Mouse (Mus musculus) gastrocnemius, adult 18-20 months (tissue): Measurements from ENCODE around the gene Uba52. TPM values are rescaled to one million over a fixed set of nuclear protein-coding genes. Genes with fewer than 3 reads are reported as not detected.

ENCODE experiments used
- DNase-seq: peaks from one replicate; pipeline ENCODE4 v3.0.0; 2021; ENCODE audit warnings: low spot score
- total RNA-seq, 2 experiments: library from RNA; stranded (reverse); gene quantifications; 2 replicates each; pipeline ENCODE4 v1.2.3; 2021

The Uba52 gene
- total RNA-seq, 2 experiments from 2014 or later = 841 to 913 TPM

- no peak for DNase-seq
These were observed 51.0 kb downstream of the Uba52 start for GRCm38 (mm10) chr8:70459636-70460035.

GRCm38 (mm10) chr8:70458462-70458861 is 52.1 kb downstream of the Uba52 start:
- no peak for DNase-seq

Other genes starting within 250 kb of the Uba52 start
- gene Homer3, start 228.0 kb downstream of the Uba52 start, total RNA-seq = 1 to 10 TPM; 2.9 to 3.8 TPM
- 10 to 100 TPM; 27.4 to 28.6 TPM for gene Ddx49, start 208.3 kb downstream of the Uba52 start, total RNA-seq
- 100 to 1,000 TPM; 133 to 135 TPM for gene Cope, start 208.3 kb downstream of the Uba52 start, total RNA-seq
- 10 to 100 TPM; 13.4 to 15.9 TPM for gene Cers1, start 195.0 kb downstream of the Uba52 start, total RNA-seq
- gene Gdf1, start 181.0 kb downstream of the Uba52 start, total RNA-seq = 1 to 10 TPM; 1.9 to 2.1 TPM
- gene Upf1, start 157.5 kb downstream of the Uba52 start, total RNA-seq = 10 to 100 TPM; 29.8 to 31.1 TPM
- 10 to 100 TPM in 1 of 2 experiments, 1 to 10 TPM in 1; 6.9 to 14.9 TPM for gene Comp, start 137.2 kb downstream of the Uba52 start, total RNA-seq
- gene Crtc1, start 71.2 kb downstream of the Uba52 start, total RNA-seq = 1 to 10 TPM; 7.7 to 8.4 TPM
- gene Klhl26, start 33.8 kb downstream of the Uba52 start, total RNA-seq = 1 to 10 TPM; 7.7 to 8.3 TPM
- gene Tmem59l, start 23.4 kb downstream of the Uba52 start, total RNA-seq = not detected
- 1 to 10 TPM; 2.8 to 2.9 TPM for gene Crlf1, start 17.6 kb downstream of the Uba52 start, total RNA-seq
- 100 to 1,000 TPM; 170 TPM for gene Rex1bd, start 4.0 kb downstream of the Uba52 start, total RNA-seq
- gene Fkbp8, start 16.9 kb upstream of the Uba52 start, total RNA-seq = 100 to 1,000 TPM; 103 to 105 TPM
- 10 to 100 TPM; 76.3 to 80.6 TPM for gene Kxd1, start 17.2 kb upstream of the Uba52 start, total RNA-seq
- gene Ell, start 28.7 kb upstream of the Uba52 start, total RNA-seq = 10 to 100 TPM; 12.5 to 21.8 TPM
- 1 to 10 TPM; 2.6 to 3.2 TPM for gene Isyna1, start 83.6 kb upstream of the Uba52 start, total RNA-seq
- gene Ssbp4, start 98.1 kb upstream of the Uba52 start, total RNA-seq = 10 to 100 TPM; 11.6 to 19.4 TPM
- gene Lrrc25, start 105.4 kb upstream of the Uba52 start, total RNA-seq = under 1 TPM; 0.23 to 0.64 TPM
- under 1 TPM; 0.16 to 0.21 TPM for gene Gdf15, start 121.7 kb upstream of the Uba52 start, total RNA-seq
- 10 to 100 TPM; 11.9 to 13.7 TPM for gene Pgpep1, start 149.6 kb upstream of the Uba52 start, total RNA-seq
- gene Lsm4, start 162.4 kb upstream of the Uba52 start, total RNA-seq = 10 to 100 TPM; 65.4 to 70.3 TPM
- 10 to 100 TPM; 41.6 to 68.4 TPM for gene Jund, start 188.1 kb upstream of the Uba52 start, total RNA-seq
- not detected for gene Iqcn, start 192.7 kb upstream of the Uba52 start, total RNA-seq
- not detected for gene Gm3336, start 207.7 kb upstream of the Uba52 start, total RNA-seq
- gene Pde4c, start 212.9 kb upstream of the Uba52 start, total RNA-seq = 1 to 10 TPM; 1.3 to 1.6 TPM
- gene Rab3a, start 243.9 kb upstream of the Uba52 start, total RNA-seq = 10 to 100 TPM; 32.5 to 36.5 TPM